Mouse (Mus musculus): ENCODE data around the gene Dennd6a. TPM values are rescaled to one million over a fixed set of nuclear protein-coding genes. Genes with fewer than 3 reads are reported as not detected.
A peak's percentile ranks its signal among the peaks of the same experiment; 100 is the strongest.

Dennd6a gene
- polyA plus RNA-seq, 1 experiment from 2014 or later = 18.5 TPM

GRCm38 (mm10) chr14:26534757-26535479, 38.7 kb upstream of the Dennd6a start, which contains the start of gene Slmap:
Gene Slmap, minus strand, starts transcription at chr14:26534931.
- Histone ChIP-seq H3K4me2 (ENCODE audit: low read length) (peak within 1 kb of the TSS; percentile 78), H3K27ac (replicated peaks; ENCODE audit: low read depth, low read length) (peak within 1 kb of the TSS; percentile 82), H3K27me3 (ENCODE audit: control insufficient read depth, insufficient read depth, low read length) (no peaks in the 10 kb centered on the region), H3K9me3 (ENCODE audit: control insufficient read depth, low read length) (no peaks in the 10 kb centered on the region), H3K9ac (replicated peaks; ENCODE audit: low read length) (peak within 1 kb of the TSS; percentile 86), H3K4me3 (replicated peaks; ENCODE audit: low read depth, low read length) (peak within 1 kb of the TSS; percentile 94), H3K4me1 (ENCODE audit: control insufficient read depth, insufficient read depth, low read length) (peaks cover 30% of the 10 kb centered on the region), H3K36me3 (ENCODE audit: control insufficient read depth, insufficient read depth, low read length) (no peaks in the 10 kb centered on the region)
- ATAC-seq (ENCODE audit: low FRiP score, low TSS enrichment) (peak; percentile 96), DNase-seq (peak; percentile 100)
- 12% methylated on average over 33 of the region's 33 CpGs for WGBS

GRCm38 (mm10) chr14:26539241-26539640, 34.4 kb upstream of the Dennd6a start:
- 89% methylated on average over 4 of the region's 4 CpGs for WGBS
- DNase-seq (no peak), ATAC-seq (ENCODE audit: low FRiP score, low TSS enrichment) (no peak)
- H3K4me2 ChIP-seq (ENCODE audit: low read length) = no peak overlapping the region
- no peaks in the 10 kb centered on the region for H3K9me3 ChIP-seq (ENCODE audit: control insufficient read depth, low read length)
- H3K4me1 ChIP-seq (ENCODE audit: control insufficient read depth, insufficient read depth, low read length) = no peaks in the 10 kb centered on the region
- H3K27ac ChIP-seq (replicated peaks; ENCODE audit: low read depth, low read length) = no peak overlapping the region
- H3K27me3 ChIP-seq (ENCODE audit: control insufficient read depth, insufficient read depth, low read length) = no peaks in the 10 kb centered on the region
- no peak overlapping the region for H3K9ac ChIP-seq (replicated peaks; ENCODE audit: low read length)
- no peaks in the 10 kb centered on the region for H3K36me3 ChIP-seq (ENCODE audit: control insufficient read depth, insufficient read depth, low read length)
- no peak overlapping the region for H3K4me3 ChIP-seq (replicated peaks; ENCODE audit: low read depth, low read length)

GRCm38 (mm10) chr14:26540577-26540976, 33.1 kb upstream of the Dennd6a start:
- 65% methylated on average over 1 of the region's 1 CpGs for WGBS
- H3K27ac ChIP-seq (replicated peaks; ENCODE audit: low read depth, low read length) = no peak overlapping the region
- no peak overlapping the region for H3K9ac ChIP-seq (replicated peaks; ENCODE audit: low read length)

GRCm38 (mm10) chr14:26542136-26542535, 31.5 kb upstream of the Dennd6a start:
- WGBS = 94% methylated on average over 1 of the region's 1 CpGs
- Histone ChIP-seq H3K27ac (replicated peaks; ENCODE audit: low read depth, low read length) (no peak overlapping the region), H3K36me3 (ENCODE audit: control insufficient read depth, insufficient read depth, low read length) (no peaks in the 10 kb centered on the region), H3K4me3 (replicated peaks; ENCODE audit: low read depth, low read length) (no peak overlapping the region), H3K9ac (replicated peaks; ENCODE audit: low read length) (no peak overlapping the region), H3K9me3 (ENCODE audit: control insufficient read depth, low read length) (no peaks in the 10 kb centered on the region), H3K4me2 (ENCODE audit: low read length) (no peak overlapping the region), H3K4me1 (ENCODE audit: control insufficient read depth, insufficient read depth, low read length) (no peaks in the 10 kb centered on the region), H3K27me3 (ENCODE audit: control insufficient read depth, insufficient read depth, low read length) (no peaks in the 10 kb centered on the region)
- no peak for ATAC-seq (ENCODE audit: low FRiP score, low TSS enrichment)
- no peak for DNase-seq

More at GRCm38 (mm10) chr14:26540577-26540976, 33.1 kb upstream of the Dennd6a start:
- H3K27me3 ChIP-seq (ENCODE audit: control insufficient read depth, insufficient read depth, low read length) = no peaks in the 10 kb centered on the region
- no peaks in the 10 kb centered on the region for H3K36me3 ChIP-seq (ENCODE audit: control insufficient read depth, insufficient read depth, low read length)
- no peak for ATAC-seq (ENCODE audit: low FRiP score, low TSS enrichment)
- no peaks in the 10 kb centered on the region for H3K4me1 ChIP-seq (ENCODE audit: control insufficient read depth, insufficient read depth, low read length)
- H3K4me2 ChIP-seq (ENCODE audit: low read length) = no peak overlapping the region
- H3K9me3 ChIP-seq (ENCODE audit: control insufficient read depth, low read length) = no peaks in the 10 kb centered on the region
- DNase-seq = no peak
- no peak overlapping the region for H3K4me3 ChIP-seq (replicated peaks; ENCODE audit: low read depth, low read length)

GRCm38 (mm10) chr14:26547516-26548488, 25.9 kb upstream of the Dennd6a start:
- no peak for ATAC-seq (ENCODE audit: low FRiP score, low TSS enrichment)

GRCm38 (mm10) chr14:26550712-26551111, 22.9 kb upstream of the Dennd6a start:
- no peak overlapping the region for H3K27ac ChIP-seq (replicated peaks; ENCODE audit: low read depth, low read length)
- no peak overlapping the region for H3K9ac ChIP-seq (replicated peaks; ENCODE audit: low read length)
- H3K4me3 ChIP-seq (replicated peaks; ENCODE audit: low read depth, low read length) = no peak overlapping the region
- no peak for ATAC-seq (ENCODE audit: low FRiP score, low TSS enrichment)
- no peaks in the 10 kb centered on the region for H3K27me3 ChIP-seq (ENCODE audit: control insufficient read depth, insufficient read depth, low read length)
- no peak for DNase-seq
- H3K9me3 ChIP-seq (ENCODE audit: control insufficient read depth, low read length) = no peaks in the 10 kb centered on the region
- no peaks in the 10 kb centered on the region for H3K4me1 ChIP-seq (ENCODE audit: control insufficient read depth, insufficient read depth, low read length)
- no peak overlapping the region for H3K4me2 ChIP-seq (ENCODE audit: low read length)
- 94% methylated on average over 8 of the region's 8 CpGs for WGBS
- no peaks in the 10 kb centered on the region for H3K36me3 ChIP-seq (ENCODE audit: control insufficient read depth, insufficient read depth, low read length)

More at GRCm38 (mm10) chr14:26547516-26548488, 25.9 kb upstream of the Dennd6a start:
- Histone ChIP-seq H3K9me3 (ENCODE audit: control insufficient read depth, low read length) (no peaks in the 10 kb centered on the region), H3K36me3 (ENCODE audit: control insufficient read depth, insufficient read depth, low read length) (no peaks in the 10 kb centered on the region), H3K4me2 (ENCODE audit: low read length) (no peak overlapping the region), H3K4me3 (replicated peaks; ENCODE audit: low read depth, low read length) (no peak overlapping the region), H3K27ac (replicated peaks; ENCODE audit: low read depth, low read length) (no peak overlapping the region), H3K9ac (replicated peaks; ENCODE audit: low read length) (no peak overlapping the region), H3K27me3 (ENCODE audit: control insufficient read depth, insufficient read depth, low read length) (no peaks in the 10 kb centered on the region), H3K4me1 (ENCODE audit: control insufficient read depth, insufficient read depth, low read length) (no peaks in the 10 kb centered on the region)
- WGBS = 81% methylated on average over 10 of the region's 10 CpGs
- DNase-seq = no peak

GRCm38 (mm10) chr14:26552441-26552840, 21.2 kb upstream of the Dennd6a start:
- no peaks in the 10 kb centered on the region for H3K27me3 ChIP-seq (ENCODE audit: control insufficient read depth, insufficient read depth, low read length)
- no peak overlapping the region for H3K9ac ChIP-seq (replicated peaks; ENCODE audit: low read length)
- no peak overlapping the region for H3K4me3 ChIP-seq (replicated peaks; ENCODE audit: low read depth, low read length)
- WGBS = 87% methylated on average over 2 of the region's 2 CpGs
- H3K27ac ChIP-seq (replicated peaks; ENCODE audit: low read depth, low read length) = no peak overlapping the region
- no peak for ATAC-seq (ENCODE audit: low FRiP score, low TSS enrichment)
- DNase-seq = no peak
- no peaks in the 10 kb centered on the region for H3K9me3 ChIP-seq (ENCODE audit: control insufficient read depth, low read length)
- H3K36me3 ChIP-seq (ENCODE audit: control insufficient read depth, insufficient read depth, low read length) = no peaks in the 10 kb centered on the region
- H3K4me1 ChIP-seq (ENCODE audit: control insufficient read depth, insufficient read depth, low read length) = no peaks in the 10 kb centered on the region
- no peak overlapping the region for H3K4me2 ChIP-seq (ENCODE audit: low read length)

- H3K27ac ChIP-seq (replicated peaks; ENCODE audit: low read depth, low read length) = no peak overlapping the region
These were observed 20.8 kb upstream of the Dennd6a start for GRCm38 (mm10) chr14:26552853-26553252.

More at GRCm38 (mm10) chr14:26552853-26553252, 20.8 kb upstream of the Dennd6a start:
- Histone ChIP-seq H3K27me3 (ENCODE audit: control insufficient read depth, insufficient read depth, low read length) (no peaks in the 10 kb centered on the region), H3K4me1 (ENCODE audit: control insufficient read depth, insufficient read depth, low read length) (no peaks in the 10 kb centered on the region), H3K9ac (replicated peaks; ENCODE audit: low read length) (no peak overlapping the region), H3K4me2 (ENCODE audit: low read length) (no peak overlapping the region), H3K4me3 (replicated peaks; ENCODE audit: low read depth, low read length) (no peak overlapping the region), H3K9me3 (ENCODE audit: control insufficient read depth, low read length) (no peaks in the 10 kb centered on the region), H3K36me3 (ENCODE audit: control insufficient read depth, insufficient read depth, low read length) (no peaks in the 10 kb centered on the region)
- DNase-seq (no peak), ATAC-seq (ENCODE audit: low FRiP score, low TSS enrichment) (no peak)
- WGBS = 86% methylated on average over 3 of the region's 3 CpGs

All from midbrain, embryonic 14.5 days (tissue).